Mouse (Mus musculus): Measurements from ENCODE around the gene Sdk1. TPM values are rescaled to one million over a fixed set of nuclear protein-coding genes. Genes with fewer than 3 reads are reported as not detected.

Sdk1 gene
- polyA plus RNA-seq, 1 experiment from 2014 or later, result 2.3 TPM

- Histone ChIP-seq H3K4me3 (ENCODE audit: low read depth, low read length) (no peak overlapping the region), H3K9ac (ENCODE audit: low read length) (no peak overlapping the region), H3K4me1 (ENCODE audit: control insufficient read depth, insufficient read depth, low read length) (no peaks in the 10 kb centered on the region), H3K27ac (ENCODE audit: low read depth, low read length) (no peak overlapping the region), H3K4me2 (ENCODE audit: low read depth) (no peak overlapping the region), H3K36me3 (ENCODE audit: control insufficient read depth, insufficient read depth, low read length) (no peaks in the 10 kb centered on the region), H3K9me3 (ENCODE audit: control insufficient read depth, low read length) (no peaks in the 10 kb centered on the region), H3K27me3 (ENCODE audit: control insufficient read depth, insufficient read depth, low read length) (no peaks in the 10 kb centered on the region)
- ATAC-seq (ENCODE audit: insufficient read depth, low FRiP score, low TSS enrichment) (no peak), DNase-seq (ENCODE audit: low spot score) (no peak)
- 94% methylated on average over 4 of the region's 4 CpGs for WGBS
Observed at GRCm38 (mm10) chr5:141793926-141794325, 552.6 kb downstream of the Sdk1 start.

- Histone ChIP-seq H3K36me3 (ENCODE audit: control insufficient read depth, insufficient read depth, low read length) (no peaks in the 10 kb centered on the region), H3K27ac (ENCODE audit: low read depth, low read length) (no peak overlapping the region), H3K9ac (ENCODE audit: low read length) (no peak overlapping the region), H3K4me3 (ENCODE audit: low read depth, low read length) (no peak overlapping the region), H3K4me1 (ENCODE audit: control insufficient read depth, insufficient read depth, low read length) (no peaks in the 10 kb centered on the region), H3K27me3 (ENCODE audit: control insufficient read depth, insufficient read depth, low read length) (no peaks in the 10 kb centered on the region), H3K9me3 (ENCODE audit: control insufficient read depth, low read length) (no peaks in the 10 kb centered on the region), H3K4me2 (ENCODE audit: low read depth) (no peak overlapping the region)
- ATAC-seq (ENCODE audit: insufficient read depth, low FRiP score, low TSS enrichment) (no peak), DNase-seq (ENCODE audit: low spot score) (no peak)
- 72% methylated on average over 10 of the region's 10 CpGs for WGBS
Observed at GRCm38 (mm10) chr5:141823823-141824330, 582.6 kb downstream of the Sdk1 start.

- WGBS, result 82% methylated on average over 16 of the region's 16 CpGs
- DNase-seq (ENCODE audit: low spot score), result no peak
Observed at GRCm38 (mm10) chr5:141824739-141825379, 583.6 kb downstream of the Sdk1 start.

GRCm38 (mm10) chr5:141835566-141835965 is 594.3 kb downstream of the Sdk1 start:
- no peak overlapping the region for H3K27ac ChIP-seq (ENCODE audit: low read depth, low read length)
- 48% methylated on average over 6 of the region's 6 CpGs for WGBS
- H3K4me3 ChIP-seq (ENCODE audit: low read depth, low read length), result no peak overlapping the region
- no peaks in the 10 kb centered on the region for H3K4me1 ChIP-seq (ENCODE audit: control insufficient read depth, insufficient read depth, low read length)
- H3K36me3 ChIP-seq (ENCODE audit: control insufficient read depth, insufficient read depth, low read length), result no peaks in the 10 kb centered on the region
- H3K4me2 ChIP-seq (ENCODE audit: low read depth), result no peak overlapping the region
- no peaks in the 10 kb centered on the region; the same call in 1 of the 2 replicates for H3K27me3 ChIP-seq (ENCODE audit: control insufficient read depth, insufficient read depth, low read length)
- H3K9ac ChIP-seq (ENCODE audit: low read length), result no peak overlapping the region
- ATAC-seq (ENCODE audit: insufficient read depth, low FRiP score, low TSS enrichment) (no peak), DNase-seq (ENCODE audit: low spot score) (no peak)
- no peaks in the 10 kb centered on the region for H3K9me3 ChIP-seq (ENCODE audit: control insufficient read depth, low read length)

More at GRCm38 (mm10) chr5:141824739-141825379, 583.6 kb downstream of the Sdk1 start:
- Histone ChIP-seq H3K9ac (ENCODE audit: low read length) (no peak overlapping the region), H3K27me3 (ENCODE audit: control insufficient read depth, insufficient read depth, low read length) (no peaks in the 10 kb centered on the region), H3K36me3 (ENCODE audit: control insufficient read depth, insufficient read depth, low read length) (no peaks in the 10 kb centered on the region; the same call in 1 of the 2 replicates), H3K4me3 (ENCODE audit: low read depth, low read length) (no peak overlapping the region), H3K9me3 (ENCODE audit: control insufficient read depth, low read length) (no peaks in the 10 kb centered on the region), H3K27ac (ENCODE audit: low read depth, low read length) (no peak overlapping the region), H3K4me1 (ENCODE audit: control insufficient read depth, insufficient read depth, low read length) (no peaks in the 10 kb centered on the region), H3K4me2 (ENCODE audit: low read depth) (no peak overlapping the region)
- ATAC-seq (ENCODE audit: insufficient read depth, low FRiP score, low TSS enrichment), result no peak

- H3K4me2 ChIP-seq (ENCODE audit: low read depth), result no peak overlapping the region
- no peak overlapping the region for H3K27ac ChIP-seq (ENCODE audit: low read depth, low read length)
- no peaks in the 10 kb centered on the region for H3K4me1 ChIP-seq (ENCODE audit: control insufficient read depth, insufficient read depth, low read length)
- 59% methylated on average over 8 of the region's 8 CpGs for WGBS
- DNase-seq (ENCODE audit: low spot score) (no peak), ATAC-seq (ENCODE audit: insufficient read depth, low FRiP score, low TSS enrichment) (no peak)
- no peaks in the 10 kb centered on the region for H3K36me3 ChIP-seq (ENCODE audit: control insufficient read depth, insufficient read depth, low read length)
- H3K9me3 ChIP-seq (ENCODE audit: control insufficient read depth, low read length), result no peaks in the 10 kb centered on the region
- H3K9ac ChIP-seq (ENCODE audit: low read length), result no peak overlapping the region
- no peaks in the 10 kb centered on the region; the same call in 1 of the 2 replicates for H3K27me3 ChIP-seq (ENCODE audit: control insufficient read depth, insufficient read depth, low read length)
- H3K4me3 ChIP-seq (ENCODE audit: low read depth, low read length), result no peak overlapping the region
Observed at GRCm38 (mm10) chr5:141836892-141837455, 595.7 kb downstream of the Sdk1 start.

- no peak for DNase-seq (ENCODE audit: low spot score)
- Histone ChIP-seq H3K4me3 (ENCODE audit: low read depth, low read length) (no peak overlapping the region), H3K27ac (ENCODE audit: low read depth, low read length) (no peak overlapping the region), H3K4me2 (ENCODE audit: low read depth) (no peak overlapping the region), H3K9me3 (ENCODE audit: control insufficient read depth, low read length) (no peaks in the 10 kb centered on the region), H3K4me1 (ENCODE audit: control insufficient read depth, insufficient read depth, low read length) (no peaks in the 10 kb centered on the region), H3K36me3 (ENCODE audit: control insufficient read depth, insufficient read depth, low read length) (no peaks in the 10 kb centered on the region), H3K27me3 (ENCODE audit: control insufficient read depth, insufficient read depth, low read length) (no peaks in the 10 kb centered on the region), H3K9ac (ENCODE audit: low read length) (no peak overlapping the region)
- ATAC-seq (ENCODE audit: insufficient read depth, low FRiP score, low TSS enrichment), result no peak
- 85% methylated on average over 4 of the region's 4 CpGs for WGBS
Observed at GRCm38 (mm10) chr5:141844701-141845100, 603.4 kb downstream of the Sdk1 start.

GRCm38 (mm10) chr5:141847686-141848085 is 606.4 kb downstream of the Sdk1 start:
- H3K4me1 ChIP-seq (ENCODE audit: control insufficient read depth, insufficient read depth, low read length), result no peaks in the 10 kb centered on the region
- no peak overlapping the region for H3K4me3 ChIP-seq (ENCODE audit: low read depth, low read length)
- H3K9me3 ChIP-seq (ENCODE audit: control insufficient read depth, low read length), result no peaks in the 10 kb centered on the region
- no peaks in the 10 kb centered on the region for H3K27me3 ChIP-seq (ENCODE audit: control insufficient read depth, insufficient read depth, low read length)
- no peaks in the 10 kb centered on the region for H3K36me3 ChIP-seq (ENCODE audit: control insufficient read depth, insufficient read depth, low read length)
- no peak overlapping the region for H3K4me2 ChIP-seq (ENCODE audit: low read depth)
- H3K9ac ChIP-seq (ENCODE audit: low read length), result no peak overlapping the region
- no peak overlapping the region for H3K27ac ChIP-seq (ENCODE audit: low read depth, low read length)
- WGBS, result 79% methylated on average over 4 of the region's 4 CpGs
- no peak for DNase-seq (ENCODE audit: low spot score)
- no peak for ATAC-seq (ENCODE audit: insufficient read depth, low FRiP score, low TSS enrichment)

GRCm38 (mm10) chr5:141852175-141852574 is 610.9 kb downstream of the Sdk1 start:
- DNase-seq (ENCODE audit: low spot score) (no peak), ATAC-seq (ENCODE audit: insufficient read depth, low FRiP score, low TSS enrichment) (no peak)
- no peaks in the 10 kb centered on the region for H3K36me3 ChIP-seq (ENCODE audit: control insufficient read depth, insufficient read depth, low read length)
- H3K27me3 ChIP-seq (ENCODE audit: control insufficient read depth, insufficient read depth, low read length), result no peaks in the 10 kb centered on the region
- H3K4me1 ChIP-seq (ENCODE audit: control insufficient read depth, insufficient read depth, low read length), result no peaks in the 10 kb centered on the region
- H3K27ac ChIP-seq (ENCODE audit: low read depth, low read length), result no peak overlapping the region
- no peak overlapping the region for H3K9ac ChIP-seq (ENCODE audit: low read length)
- H3K4me2 ChIP-seq (ENCODE audit: low read depth), result no peak overlapping the region
- 57% methylated on average over 8 of the region's 8 CpGs for WGBS
- H3K4me3 ChIP-seq (ENCODE audit: low read depth, low read length), result no peak overlapping the region
- H3K9me3 ChIP-seq (ENCODE audit: control insufficient read depth, low read length), result no peaks in the 10 kb centered on the region

- Histone ChIP-seq H3K4me1 (ENCODE audit: control insufficient read depth, insufficient read depth, low read length) (no peaks in the 10 kb centered on the region), H3K36me3 (ENCODE audit: control insufficient read depth, insufficient read depth, low read length) (no peaks in the 10 kb centered on the region), H3K27me3 (ENCODE audit: control insufficient read depth, insufficient read depth, low read length) (no peaks in the 10 kb centered on the region), H3K9ac (ENCODE audit: low read length) (no peak overlapping the region), H3K4me3 (ENCODE audit: low read depth, low read length) (no peak overlapping the region), H3K9me3 (ENCODE audit: control insufficient read depth, low read length) (no peaks in the 10 kb centered on the region), H3K4me2 (ENCODE audit: low read depth) (no peak overlapping the region), H3K27ac (ENCODE audit: low read depth, low read length) (no peak overlapping the region)
- 88% methylated on average over 2 of the region's 2 CpGs for WGBS
- ATAC-seq (ENCODE audit: insufficient read depth, low FRiP score, low TSS enrichment), result no peak
- no peak for DNase-seq (ENCODE audit: low spot score)
Observed at GRCm38 (mm10) chr5:141856447-141856846, 615.2 kb downstream of the Sdk1 start.
